Mouse (Mus musculus) kidney, adult 18-20 months (tissue): ENCODE results near the gene Gm45713.
"Not testable (repeated sequence)": the region's sequence is repeated elsewhere in the genome, so short reads cannot be mapped to it uniquely, and the experiment has no call there.

Experiments used
- DNase-seq: peaks from one replicate; pipeline ENCODE4 v3.0.0; 2021

The Gm45713 gene

DNA sequence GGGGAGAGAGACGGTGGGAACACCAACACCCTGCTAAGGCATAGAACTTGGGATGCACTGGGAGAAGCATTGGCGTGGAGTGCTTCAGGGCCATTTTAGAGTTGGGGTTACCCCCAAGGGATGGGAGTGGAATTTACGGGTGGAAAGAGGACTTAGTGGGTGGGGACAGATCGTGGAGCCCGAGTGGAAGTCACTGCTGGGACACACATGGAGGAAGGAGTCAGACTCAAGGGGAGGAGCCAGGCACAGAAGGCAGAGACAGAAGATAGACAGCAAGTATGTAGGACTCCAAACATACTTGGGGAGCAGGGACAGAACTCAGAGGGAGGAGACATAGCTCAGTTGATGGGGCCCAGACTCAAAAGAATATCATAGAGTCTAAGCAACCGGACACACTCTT lies 26.5 kb upstream of the Gm45713 start:
- DNase-seq, result no peak

- DNase-seq, result peak; percentile 92
Measured at GRCm38 (mm10) chr7:45161612-45162473, 25.8 kb upstream of the Gm45713 start.

- no peak for DNase-seq
Measured at GRCm38 (mm10) chr7:45160866-45161265, 24.8 kb upstream of the Gm45713 start.

DNA sequence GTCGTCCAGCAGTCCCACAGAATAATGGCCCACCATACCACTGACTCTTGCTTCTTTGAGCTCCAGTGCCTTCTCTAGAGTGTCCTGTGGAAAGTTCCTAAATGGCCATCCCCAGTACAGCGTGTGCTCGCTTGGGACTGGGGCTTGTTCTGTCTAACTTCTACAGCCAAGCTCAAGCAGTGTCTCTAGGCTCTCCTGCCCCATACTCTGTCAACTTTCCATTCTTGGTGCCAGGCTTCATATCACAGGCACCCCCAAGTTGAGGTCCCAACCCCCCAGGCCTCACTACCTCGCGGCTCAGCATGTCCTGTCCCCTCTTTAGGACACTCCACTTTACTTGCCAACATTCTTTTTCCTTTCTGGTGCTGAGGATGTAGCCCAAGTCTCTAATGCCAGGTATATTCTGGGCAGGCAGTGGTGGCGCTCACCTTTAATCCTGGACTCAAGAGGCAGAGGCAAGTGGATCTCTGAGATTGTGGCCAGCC lies 24.3 kb upstream of the Gm45713 start:
- no peak for DNase-seq

DNA sequence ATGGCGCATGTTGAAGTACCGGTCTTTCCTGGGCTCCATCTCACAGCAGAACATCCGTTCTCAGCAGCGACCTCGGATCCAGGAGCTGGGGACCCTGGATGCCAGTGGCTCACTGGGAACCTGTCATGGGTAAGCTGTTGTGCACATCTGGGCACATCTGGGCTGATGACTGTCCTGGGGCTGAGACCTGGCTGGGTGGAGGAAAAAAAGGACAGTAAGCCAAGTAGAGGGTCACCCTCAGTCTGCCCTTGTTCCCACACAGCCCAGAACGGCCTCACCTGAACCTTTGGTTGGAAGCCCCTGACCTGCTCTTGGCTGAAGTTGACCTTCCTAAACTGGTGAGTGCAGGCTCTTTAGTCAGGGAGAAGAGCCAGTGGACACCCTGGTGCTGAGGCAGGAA lies 23.0 kb upstream of the Gm45713 start:
- no peak for DNase-seq

DNA sequence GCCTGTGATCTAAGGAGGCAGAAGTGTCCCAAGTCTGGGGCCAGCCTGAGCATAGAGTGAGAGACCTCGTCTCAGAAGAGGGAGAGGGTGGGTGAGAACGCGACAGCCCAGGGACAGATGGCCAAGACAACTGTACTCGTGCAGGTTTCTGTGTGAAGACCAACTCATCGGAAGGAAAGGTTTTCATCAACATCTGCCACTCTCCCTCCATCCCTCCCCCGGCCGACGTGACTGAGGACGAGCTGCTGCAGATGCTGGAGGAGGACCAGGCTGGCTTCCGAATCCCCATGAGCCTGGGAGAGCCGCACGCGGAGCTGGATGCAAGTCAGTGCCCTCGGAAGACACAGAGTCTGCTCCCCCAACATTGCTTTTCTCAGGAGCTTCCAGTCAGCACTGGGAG lies 21.4 kb upstream of the Gm45713 start:
- DNase-seq, result no peak

- no peak for DNase-seq
Measured at GRCm38 (mm10) chr7:45156206-45156605, 20.2 kb upstream of the Gm45713 start.

GRCm38 (mm10) chr7:45155590-45155989 lies 19.6 kb upstream of the Gm45713 start:
- no peak for DNase-seq

DNA sequence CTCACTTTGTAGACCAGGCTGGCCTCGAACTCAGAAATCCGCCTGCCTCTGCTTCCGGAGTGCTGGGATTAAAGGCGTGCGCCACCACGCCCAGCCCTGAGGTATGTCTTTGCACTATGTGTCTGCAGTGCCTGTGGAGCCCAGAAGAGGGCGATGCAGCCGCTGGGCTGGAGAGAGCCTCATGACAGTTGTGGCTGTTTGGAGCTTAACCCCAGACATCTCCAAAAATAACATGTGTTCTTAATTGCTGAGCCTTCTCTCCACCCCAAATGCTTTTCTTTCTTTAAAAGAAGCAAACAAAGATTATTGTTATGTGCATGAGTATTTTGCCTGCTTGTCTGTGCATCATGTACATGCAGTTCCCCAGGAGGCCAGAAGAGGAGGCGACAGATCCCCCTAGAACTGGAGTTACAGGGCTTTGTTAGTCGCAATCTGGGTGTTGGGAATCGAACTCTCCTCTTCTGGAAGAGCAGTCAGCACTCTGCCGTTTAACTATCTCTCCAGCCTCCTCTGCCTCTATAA lies 19.0 kb upstream of the Gm45713 start:
- peak; percentile 49 for DNase-seq

DNA sequence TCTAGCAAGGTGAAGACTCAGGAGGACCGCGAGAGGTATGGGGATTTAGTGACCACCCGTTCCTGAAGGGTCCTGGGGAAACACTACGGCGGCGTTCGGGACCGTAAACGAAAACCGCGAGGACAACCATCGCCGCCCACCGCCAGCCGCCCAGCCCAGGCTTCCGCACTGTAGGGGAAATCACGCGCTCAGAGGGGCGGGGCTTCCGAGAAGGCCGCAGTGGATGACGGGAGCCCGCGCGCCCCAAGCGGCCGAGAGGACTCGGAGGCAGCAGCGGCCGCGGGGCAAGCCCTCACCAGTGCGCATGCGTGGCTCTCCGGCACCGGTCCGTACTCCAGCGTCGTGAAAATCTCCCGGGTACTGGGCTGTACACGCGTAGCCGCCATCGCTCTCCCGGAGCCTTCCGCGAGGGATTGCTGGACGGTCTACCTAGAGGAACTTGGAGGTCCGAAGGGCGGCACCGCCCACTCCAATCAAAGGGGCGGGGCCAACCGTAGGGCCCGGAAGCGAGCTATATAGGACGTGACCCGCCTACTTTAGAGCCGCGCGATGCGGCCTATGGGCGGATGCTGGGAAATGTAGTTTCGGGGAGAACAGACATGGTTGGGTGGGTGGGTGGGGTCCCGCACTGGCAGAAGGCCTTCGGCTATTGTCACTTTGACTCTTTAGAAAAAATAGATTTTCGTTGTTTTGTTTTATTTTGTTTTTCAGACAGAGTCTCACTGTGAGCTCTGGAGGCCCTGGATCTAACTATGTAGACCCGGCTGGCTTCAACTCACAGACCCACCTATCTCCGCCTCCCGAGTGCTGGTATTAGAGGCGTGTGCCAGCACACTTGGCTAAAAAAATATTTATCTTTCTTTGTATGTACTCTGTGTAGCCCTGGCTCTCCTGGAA lies 18.3 kb upstream of the Gm45713 start, which contains the start of the genes Pih1d1 and Aldh16a1:
TSS of gene Pih1d1 (plus strand) at position 208 of the 897 bp plus-strand sequence.
TSS of gene Aldh16a1 (minus strand) at position 489 of the 897 bp plus-strand sequence.
- peak; percentile 99 for DNase-seq

DNA sequence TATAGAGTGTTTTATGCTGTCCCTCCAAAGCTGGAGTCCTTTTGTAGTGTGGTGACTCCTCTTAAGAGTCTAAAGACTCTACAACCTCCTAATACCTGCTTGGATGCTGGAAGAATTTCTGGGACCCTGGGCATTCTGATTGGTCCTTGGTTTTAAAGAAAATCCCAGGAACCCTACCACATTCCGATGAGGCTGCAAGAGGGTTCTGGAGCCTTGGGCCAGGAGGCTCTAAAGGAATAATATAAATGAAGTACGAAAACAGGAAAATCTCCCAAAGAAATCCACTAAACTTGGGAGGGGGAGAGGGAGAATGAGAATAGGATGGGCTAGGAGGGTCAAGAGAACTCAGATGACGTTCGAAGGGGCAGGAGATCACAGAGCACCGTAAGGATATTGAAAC lies 17.6 kb upstream of the Gm45713 start:
- no peak for DNase-seq

DNA sequence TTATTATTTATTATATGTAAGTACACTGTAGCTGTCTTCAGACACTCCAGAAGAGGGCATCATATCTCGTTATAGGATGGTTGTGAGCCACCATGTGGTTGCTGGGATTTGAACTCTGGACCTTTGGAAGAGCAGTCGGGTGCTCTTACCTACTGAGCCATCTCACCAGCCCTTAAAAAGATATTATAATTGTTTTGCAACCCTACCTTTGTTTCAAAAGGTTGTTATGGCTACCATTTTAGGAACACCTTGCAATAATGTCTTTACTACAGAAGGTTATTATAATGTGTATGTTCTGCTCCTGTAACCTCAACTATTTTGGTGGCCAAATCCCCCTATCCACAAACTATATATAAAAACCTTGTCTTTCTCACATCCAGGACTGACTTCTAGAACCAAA lies 17.0 kb upstream of the Gm45713 start:
- DNase-seq, result not testable (repeated sequence)

GRCm38 (mm10) chr7:45151303-45151702 lies 15.3 kb upstream of the Gm45713 start:
- no peak for DNase-seq

DNA sequence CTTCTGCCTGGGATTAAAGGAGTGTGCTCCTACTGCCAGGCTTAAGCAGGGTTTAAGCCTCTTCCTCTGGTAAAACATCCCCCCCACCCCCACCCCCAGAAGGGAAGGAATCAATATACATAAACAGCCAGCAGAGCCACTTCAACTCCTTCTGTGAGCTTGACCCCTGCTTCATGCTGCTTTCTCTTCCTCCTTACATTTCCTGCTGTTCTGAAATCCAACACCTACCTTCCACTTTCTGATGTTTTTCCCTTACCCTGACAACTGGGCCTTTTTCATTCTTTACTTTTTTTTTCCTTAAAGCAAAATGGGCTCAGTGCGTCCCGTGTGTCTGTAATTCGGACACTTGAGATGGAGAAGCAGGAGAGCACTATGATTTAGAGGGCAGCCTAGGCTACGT lies 14.3 kb upstream of the Gm45713 start:
- no peak for DNase-seq

DNA sequence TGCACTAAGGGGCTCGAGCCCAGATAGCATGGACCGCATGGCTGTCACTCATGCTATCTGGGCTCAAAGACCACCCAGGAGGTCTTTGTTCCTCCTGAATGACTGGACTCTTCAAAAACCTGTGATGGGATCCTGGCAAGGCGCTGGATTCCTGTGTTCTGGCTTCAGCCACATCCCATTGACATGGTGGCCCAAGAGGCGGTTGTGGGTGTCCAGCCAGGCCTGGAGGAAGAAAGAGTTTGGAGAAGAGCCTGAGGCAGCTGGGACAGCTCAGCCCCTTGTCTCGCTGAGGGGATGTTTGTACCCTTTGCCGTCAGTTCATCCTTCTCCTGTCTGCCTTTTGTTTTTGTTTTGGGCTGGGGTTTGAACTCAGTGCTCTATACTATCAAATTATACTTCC lies 13.5 kb upstream of the Gm45713 start:
- DNase-seq, result no peak

DNA sequence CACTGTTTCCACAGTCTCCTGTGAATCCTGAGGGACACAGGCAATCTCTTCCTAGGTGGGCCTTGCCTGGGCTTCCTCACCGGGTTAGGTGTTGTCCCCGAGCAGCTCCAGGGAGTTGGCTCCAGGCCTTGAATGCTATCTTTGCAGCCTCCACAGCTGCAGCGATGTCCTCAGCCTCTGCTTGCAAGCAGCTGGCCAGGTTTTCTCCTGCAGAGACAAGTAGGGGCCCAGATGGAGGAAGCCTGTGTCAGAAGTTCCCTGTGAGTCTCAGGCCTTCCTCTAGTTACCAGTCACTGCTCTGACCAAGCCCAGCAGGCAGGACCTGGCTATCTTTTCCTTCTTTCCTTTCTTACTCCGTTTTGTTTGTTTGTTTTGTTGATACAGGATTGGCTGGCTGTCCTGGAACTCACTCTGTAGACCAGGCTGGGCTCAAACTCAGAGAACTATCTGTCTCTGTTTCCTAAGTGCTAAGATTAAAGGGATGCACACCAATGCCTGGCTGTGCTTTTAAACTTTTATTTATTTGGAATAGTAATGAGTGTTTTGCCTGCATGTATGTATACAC lies 12.6 kb upstream of the Gm45713 start:
- no peak for DNase-seq

DNA sequence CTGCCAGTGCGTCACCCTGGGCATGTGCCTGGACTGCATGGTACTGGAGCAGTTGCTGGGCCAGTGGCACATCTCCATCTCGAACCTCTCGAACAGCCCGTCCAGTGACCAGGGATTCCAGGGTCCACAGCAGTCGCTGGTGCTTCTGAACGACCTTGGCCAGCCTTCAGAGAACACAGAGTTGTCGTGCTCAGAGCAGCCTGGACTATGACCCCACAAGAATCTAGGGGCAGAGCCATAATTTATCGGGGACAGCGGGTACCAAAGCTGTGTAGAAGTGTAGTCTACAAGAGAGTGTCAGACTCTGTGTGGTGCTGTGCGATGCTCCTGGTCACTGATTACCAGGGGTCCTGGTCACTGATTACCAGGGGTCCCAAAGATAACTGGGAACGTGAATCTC lies 11.9 kb upstream of the Gm45713 start:
- DNase-seq, result peak; percentile 53

GRCm38 (mm10) chr7:45147267-45147666 lies 11.2 kb upstream of the Gm45713 start:
- peak; percentile 46 for DNase-seq

DNA sequence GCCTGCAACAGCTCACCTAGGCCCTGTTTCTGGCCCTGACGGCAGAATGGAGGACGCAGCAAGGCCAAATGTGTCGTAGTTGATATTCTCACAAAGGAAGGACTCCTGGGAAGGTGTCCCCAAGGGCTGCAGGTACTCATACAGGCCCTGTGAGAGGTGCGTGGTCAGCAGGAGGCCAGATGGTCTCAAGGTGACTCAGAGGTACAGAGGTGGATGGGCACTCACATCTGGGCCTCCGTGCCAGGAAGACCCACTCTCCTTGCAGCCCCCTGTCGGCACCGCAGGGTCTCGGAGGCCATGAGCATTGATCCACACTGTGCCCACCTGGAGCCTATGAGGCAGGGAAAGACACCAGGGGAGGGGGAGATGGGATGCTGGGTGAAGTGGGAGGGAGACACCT lies 9.4 kb upstream of the Gm45713 start:
- DNase-seq, result no peak

- no peak for DNase-seq
Measured at GRCm38 (mm10) chr7:45144368-45145174, 8.5 kb upstream of the Gm45713 start.

- no peak for DNase-seq
Measured at GRCm38 (mm10) chr7:45141914-45142313, 5.9 kb upstream of the Gm45713 start.

DNA sequence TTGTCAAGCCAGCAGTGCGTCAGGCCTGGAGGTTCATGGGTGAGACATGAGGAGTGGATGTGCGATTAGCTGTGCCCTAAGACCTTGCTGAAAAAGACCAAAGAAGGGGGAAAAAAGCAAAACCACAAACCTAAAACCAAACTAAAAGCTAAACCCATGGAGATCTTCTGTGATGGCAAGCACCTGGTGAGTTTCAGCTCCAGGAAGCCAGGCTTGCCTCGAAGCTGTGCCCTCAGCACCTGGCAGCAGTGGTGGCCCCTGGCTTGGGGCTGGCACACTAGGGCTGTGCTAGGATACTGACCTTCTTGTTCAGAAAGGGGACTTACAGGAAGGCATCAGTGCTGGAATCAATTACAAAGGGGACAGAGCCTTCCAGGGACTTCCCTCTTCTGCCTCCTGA lies 5.3 kb upstream of the Gm45713 start:
- no peak for DNase-seq
